Mouse (Mus musculus): Measurements from ENCODE around the gene 1700003F12Rik.

DNA sequence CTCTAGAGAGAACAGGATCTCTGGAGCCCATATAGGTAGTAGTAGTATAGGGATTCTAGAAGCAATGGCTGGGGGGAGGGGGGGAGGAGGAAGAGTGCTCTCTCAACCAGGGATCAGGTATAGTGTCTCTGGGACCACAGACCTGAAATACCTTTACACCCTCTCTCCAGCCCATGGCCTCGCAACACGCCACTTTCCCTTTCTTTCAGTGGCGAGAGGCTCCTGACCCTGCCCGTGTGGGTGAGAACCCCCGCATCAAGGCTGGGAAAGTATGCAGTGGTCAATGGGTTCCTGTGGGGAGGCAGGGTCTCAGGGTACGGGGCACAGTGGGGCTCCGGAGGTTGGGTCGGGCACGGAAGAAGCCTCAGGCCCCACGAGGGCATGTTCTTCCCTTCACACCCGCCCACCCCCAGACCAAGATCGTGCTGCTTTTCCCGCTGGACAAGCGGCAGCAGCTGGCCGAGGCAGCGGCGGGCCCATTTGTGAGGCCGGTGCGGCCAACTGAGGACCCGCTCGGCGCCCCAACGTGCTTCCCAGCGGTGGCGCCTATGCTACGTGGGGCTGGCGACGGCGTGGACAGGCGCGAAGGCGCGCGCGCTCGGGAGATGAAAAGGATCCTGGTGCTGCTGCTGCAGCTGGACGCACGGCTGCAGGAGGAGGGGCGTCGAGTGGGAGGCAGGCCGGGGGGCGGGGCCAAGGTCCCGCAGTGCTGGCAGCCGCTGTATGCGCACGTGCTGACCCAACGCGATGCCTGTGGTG is 2.4 kb downstream of the 1700003F12Rik start:
- TF ChIP-seq CTCF (IDR thresholded peaks at IDR 0.05; ENCODE audit: extremely low read depth, insufficient read depth, insufficient read length, insufficient replicate concordance) (no peak), POLR2A (IDR thresholded peaks at IDR 0.05; ENCODE audit: low read depth, low read length) (no peak)
